Mouse (Mus musculus): ENCODE data around the gene Prdm9.

DNA sequence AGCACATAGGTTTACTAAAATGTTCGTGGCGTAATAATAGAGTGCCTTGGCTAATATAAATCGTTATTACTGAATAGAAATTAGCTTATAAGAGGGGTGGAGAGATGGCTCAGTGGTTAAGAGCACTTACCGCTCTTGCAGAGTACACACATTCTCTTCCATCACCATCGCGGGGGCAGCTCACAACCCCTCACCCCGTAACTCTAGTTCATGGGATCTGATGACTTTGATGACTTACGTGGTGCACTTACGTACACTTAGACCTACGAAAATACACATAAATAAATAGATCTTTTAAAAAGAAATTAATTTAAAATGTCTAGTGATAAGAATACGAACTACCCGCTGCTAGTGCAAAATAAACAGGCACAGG is 760 bp upstream of the Prdm9 start:
- TF ChIP-seq CTCF (IDR thresholded peaks at IDR 0.05): no peak
- TF ChIP-seq EP300 (IDR thresholded peaks at IDR 0.05): no peak

Measured in lung, postnatal 0 days (tissue).